Mouse (Mus musculus): ENCODE measurements around the gene Prkn. TPM values are rescaled to one million over a fixed set of nuclear protein-coding genes. Genes with fewer than 3 reads are reported as not detected.

Gene Prkn
- total and polyA plus RNA-seq, 3 experiments, result 0.39 to 0.50 TPM; not detected in 1

DNA sequence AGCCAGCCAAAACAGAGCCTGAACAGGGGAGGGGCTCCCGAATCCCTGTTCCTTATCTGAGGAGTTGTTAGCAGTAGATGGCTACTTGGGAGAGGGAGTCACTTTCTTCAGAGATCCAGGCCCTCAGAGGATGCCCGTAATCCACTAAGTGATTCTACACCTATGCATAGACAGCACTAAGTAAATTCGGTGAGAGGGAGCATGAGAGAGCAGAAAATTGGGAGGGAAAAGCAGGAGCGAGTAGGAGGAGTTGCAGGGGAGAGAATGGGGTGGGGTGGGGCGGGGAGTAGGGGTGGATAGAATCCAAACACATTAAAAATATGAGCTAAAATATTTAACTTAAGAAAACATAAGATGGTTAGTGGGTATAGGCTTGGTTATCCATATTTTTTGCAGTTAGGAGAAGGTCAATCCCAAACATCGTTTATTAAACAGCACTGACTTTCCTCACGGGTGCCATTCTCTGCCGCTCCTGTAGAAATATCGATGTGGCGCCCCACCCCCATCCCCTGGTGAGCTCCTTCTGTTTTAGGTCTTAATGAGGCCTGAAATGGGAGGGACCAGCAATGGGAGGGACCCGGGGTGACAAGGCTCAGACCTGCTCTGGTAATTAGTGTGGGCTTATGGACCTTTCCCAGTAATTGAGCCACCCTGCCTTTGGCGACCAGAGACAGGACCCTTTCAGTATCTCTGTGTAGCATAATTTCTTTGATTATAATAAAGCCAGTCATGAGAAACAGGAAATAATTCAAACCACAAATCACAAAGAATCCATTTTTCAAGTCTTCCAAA lies 390.6 kb downstream of the Prkn start:
- TF ChIP-seq HCFC1 (IDR thresholded peaks at IDR 0.05; ENCODE audit: low read depth, low read length) (no peak), MAZ (IDR thresholded peaks at IDR 0.05; ENCODE audit: low read depth, low read length) (no peak), TCF12 (IDR thresholded peaks at IDR 0.05; ENCODE audit: low read depth, low read length) (no peak)
- DNase-seq (ENCODE audit: low read depth, low spot score), result no peak
- Histone ChIP-seq H3K27ac (ENCODE audit: control insufficient read depth, low read depth, low read length) (no peak overlapping the region), H3K79me2 (ENCODE audit: control insufficient read depth, insufficient read depth, low read length, poor library complexity) (no peaks in the 10 kb centered on the region), H3K36me3 (ENCODE audit: control insufficient read depth in 1 of 2, insufficient read depth in 2 of 2, low read length in 2 of 2) (no peaks in the 10 kb centered on the region), H3K27me3 (ENCODE audit: control insufficient read depth in 1 of 2, insufficient read depth in 2 of 2, low read length in 2 of 2) (no peaks in the 10 kb centered on the region), H3K4me1 (ENCODE audit: control insufficient read depth in 1 of 2, insufficient read depth in 2 of 2, low read length in 2 of 2) (no peaks in the 10 kb centered on the region), H3K9ac (ENCODE audit: control insufficient read depth, low read depth, low read length, poor library complexity, severe bottlenecking) (no peak overlapping the region), H3K4me3 (ENCODE audit: control insufficient read depth in 1 of 2, insufficient read depth in 1 of 2, low read depth in 2 of 2, low read length in 2 of 2) (no peak overlapping the region), H3K9me3 (replicated peaks; ENCODE audit: insufficient read depth, low read length) (no peaks in the 10 kb centered on the region)

DNA sequence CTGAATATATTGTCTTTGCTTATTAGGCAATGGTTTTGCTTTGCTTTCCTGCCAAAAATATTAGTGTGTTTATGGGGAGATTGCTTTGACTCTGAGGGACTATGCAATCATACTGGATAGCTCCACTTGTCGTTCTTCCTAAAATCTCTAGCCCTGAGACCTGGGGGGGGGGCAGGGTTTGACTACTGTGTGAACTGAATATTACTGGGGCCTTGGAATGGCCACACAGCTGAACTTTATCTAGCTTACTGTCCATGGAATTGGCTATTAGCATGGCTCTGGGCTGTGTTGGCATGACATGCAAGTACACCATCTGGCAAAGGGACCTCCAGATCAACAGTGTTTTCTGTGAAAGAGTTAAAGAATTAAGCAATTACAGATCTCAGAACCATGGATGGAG lies 395.1 kb downstream of the Prkn start:
- Histone ChIP-seq H3K4me1 (ENCODE audit: control insufficient read depth in 1 of 2, insufficient read depth in 2 of 2, low read length in 2 of 2) (no peaks in the 10 kb centered on the region), H3K9ac (ENCODE audit: control insufficient read depth, low read depth, low read length, poor library complexity, severe bottlenecking) (no peak overlapping the region), H3K9me3 (replicated peaks; ENCODE audit: insufficient read depth, low read length) (no peaks in the 10 kb centered on the region), H3K36me3 (ENCODE audit: control insufficient read depth in 1 of 2, insufficient read depth in 2 of 2, low read length in 2 of 2) (no peaks in the 10 kb centered on the region), H3K4me3 (ENCODE audit: control insufficient read depth in 1 of 2, insufficient read depth in 1 of 2, low read depth in 2 of 2, low read length in 2 of 2) (no peak overlapping the region), H3K27ac (ENCODE audit: control insufficient read depth, low read depth, low read length) (no peak overlapping the region), H3K79me2 (ENCODE audit: control insufficient read depth, insufficient read depth, low read length, poor library complexity) (no peaks in the 10 kb centered on the region), H3K27me3 (ENCODE audit: control insufficient read depth in 1 of 2, insufficient read depth in 2 of 2, low read length in 2 of 2) (no peaks in the 10 kb centered on the region)
- TF ChIP-seq MXI1 (IDR thresholded peaks at IDR 0.05; ENCODE audit: low read depth, low read length) (no peak), MAFK (IDR thresholded peaks at IDR 0.05; ENCODE audit: borderline replicate concordance, low read depth, low read length) (no peak), EP300 (IDR thresholded peaks at IDR 0.05; ENCODE audit: low read depth in 1 of 2, low read length in 2 of 2) (no peak), CHD1 (IDR thresholded peaks at IDR 0.05; ENCODE audit: low read depth, low read length) (no peak), ELF1 (IDR thresholded peaks at IDR 0.05; ENCODE audit: low read depth, low read length) (no peak), JUND (IDR thresholded peaks at IDR 0.05; ENCODE audit: low read depth, low read length) (no peak), ZNF384 (IDR thresholded peaks at IDR 0.05; ENCODE audit: low read depth, low read length) (no peak), TAL1 (IDR thresholded peaks at IDR 0.05; ENCODE audit: low read length) (no peak), ZKSCAN1 (IDR thresholded peaks at IDR 0.05; ENCODE audit: low read depth, low read length) (no peak), TBP (IDR thresholded peaks at IDR 0.05; ENCODE audit: low read depth, low read length) (no peak), MYC (IDR thresholded peaks at IDR 0.05; ENCODE audit: low read depth, low read length) (no peak), POLR2A (IDR thresholded peaks at IDR 0.05; ENCODE audit: control insufficient read depth in 1 of 2, insufficient read depth in 1 of 2, low read depth in 1 of 2, low read length in 2 of 2, poor library complexity in 1 of 2) (no peak), KAT2A (conservative IDR thresholded peaks at IDR 0.05; ENCODE audit: low read depth, low read length) (no peak), TCF12 (IDR thresholded peaks at IDR 0.05; ENCODE audit: low read depth, low read length) (no peak), POLR2AphosphoS5 (IDR thresholded peaks at IDR 0.05; ENCODE audit: borderline replicate concordance, low read depth, low read length) (no peak), CTCF (IDR thresholded peaks at IDR 0.05 in 2 of 3, conservative IDR thresholded peaks at IDR 0.05 in 1 of 3; ENCODE audit: control insufficient read depth in 1 of 3, insufficient read depth in 1 of 3, low read depth in 2 of 3, low read length in 3 of 3, poor library complexity in 1 of 3, severe bottlenecking in 1 of 3) (no peak), ZC3H11A (IDR thresholded peaks at IDR 0.05; ENCODE audit: low read depth, low read length) (no peak)
- no peak for DNase-seq (ENCODE audit: low read depth, low spot score)

Measured in MEL (cell line).